Mouse (Mus musculus): Measurements from ENCODE around the gene Nprl3.

Gene Nprl3

DNA sequence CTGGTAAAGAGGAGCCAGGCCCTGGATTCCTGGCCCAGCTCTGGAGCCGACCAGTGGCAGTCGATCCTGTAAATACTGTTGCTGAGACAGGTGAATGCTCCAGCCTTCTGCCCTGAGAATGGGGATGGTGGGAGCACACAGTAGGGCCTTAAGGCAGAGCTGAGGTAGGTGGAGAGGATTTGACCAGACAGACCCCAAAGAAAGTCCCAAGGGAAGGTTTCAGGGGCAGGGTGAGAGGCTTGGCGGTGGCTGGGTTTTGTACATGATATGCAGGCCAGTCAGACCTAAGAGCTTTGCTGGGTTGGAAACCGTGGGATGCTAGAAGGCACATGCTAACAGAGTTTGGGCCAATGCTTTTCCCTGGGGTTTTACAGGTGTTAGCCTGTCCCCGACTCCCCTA is 72.9 kb downstream of the Nprl3 start:
- DNase-seq, result no peak

DNA sequence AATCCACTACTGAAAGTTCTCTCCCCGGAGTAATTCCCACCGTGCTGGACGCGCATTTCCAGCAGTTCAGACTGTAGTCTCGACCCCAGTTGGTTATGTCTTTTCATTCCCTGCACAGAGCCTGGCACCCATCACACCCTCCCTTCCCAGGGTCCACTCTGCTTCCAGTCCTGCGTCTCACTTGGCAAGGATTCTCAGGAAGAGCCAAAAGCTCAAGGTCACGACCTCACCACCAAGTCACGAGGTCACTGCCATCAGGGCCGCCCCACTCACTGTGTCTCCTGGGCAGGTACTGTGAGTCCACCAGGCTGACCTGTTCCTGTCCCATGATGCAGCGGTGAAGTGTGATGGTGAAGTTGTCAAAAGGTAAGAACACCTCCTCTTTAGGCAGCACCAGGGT is 73.4 kb downstream of the Nprl3 start:
- no peak for DNase-seq

DNA sequence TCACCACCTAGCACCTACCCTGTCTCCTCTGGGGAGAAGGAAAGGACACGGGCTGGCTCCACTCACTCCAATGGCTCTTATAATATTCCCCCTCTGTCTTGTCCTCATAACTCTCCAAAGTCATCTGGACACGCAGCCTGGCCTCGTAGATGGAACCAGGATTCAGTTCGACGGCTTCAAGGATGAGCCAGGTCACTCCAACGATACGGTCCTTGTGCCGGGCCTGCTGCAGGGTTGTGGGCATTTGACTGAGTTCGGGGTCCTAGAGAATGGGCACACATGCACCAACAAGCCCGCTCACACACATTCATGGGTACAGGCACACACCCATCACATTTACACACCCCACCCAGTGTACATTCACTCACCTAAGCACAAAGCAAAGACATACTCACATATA is 74.4 kb downstream of the Nprl3 start:
- no peak for DNase-seq

- DNase-seq, result no peak
Measured at GRCm38 (mm10) chr11:32190603-32191110, 76.8 kb downstream of the Nprl3 start.

DNA sequence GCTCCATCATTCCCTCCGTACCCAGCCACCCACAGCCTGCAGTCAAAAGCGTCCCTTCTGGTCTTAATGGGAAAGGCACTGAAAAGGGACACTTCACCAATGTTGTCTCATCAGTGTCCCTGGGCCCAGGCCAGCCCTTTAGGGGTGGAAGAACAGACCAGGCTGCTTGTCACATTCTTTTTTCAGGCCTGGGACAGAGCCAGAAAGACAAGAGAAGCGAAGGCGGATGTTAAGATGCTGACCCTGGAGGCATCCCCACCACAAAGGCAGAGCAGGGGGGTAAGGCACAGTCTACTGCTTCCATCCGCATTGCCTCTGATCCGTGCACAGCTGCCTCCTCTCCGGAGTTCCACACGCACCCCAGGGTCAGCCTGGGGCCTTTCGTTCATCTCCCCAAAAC is 77.4 kb downstream of the Nprl3 start:
- DNase-seq, result no peak

- DNase-seq, result no peak
Measured at GRCm38 (mm10) chr11:32189434-32189833, 78.1 kb downstream of the Nprl3 start.

GRCm38 (mm10) chr11:32188881-32189280 is 78.6 kb downstream of the Nprl3 start:
- DNase-seq, result no peak

GRCm38 (mm10) chr11:32187256-32187655 is 80.3 kb downstream of the Nprl3 start:
- DNase-seq, result no peak

GRCm38 (mm10) chr11:32186031-32186430 is 81.5 kb downstream of the Nprl3 start:
- no peak for DNase-seq

GRCm38 (mm10) chr11:32184469-32184868 is 83.0 kb downstream of the Nprl3 start:
- no peak for DNase-seq

- DNase-seq, result peak in 1 of 2 experiments; percentile 30
Measured at GRCm38 (mm10) chr11:32181973-32182868, 85.3 kb downstream of the Nprl3 start.

DNA sequence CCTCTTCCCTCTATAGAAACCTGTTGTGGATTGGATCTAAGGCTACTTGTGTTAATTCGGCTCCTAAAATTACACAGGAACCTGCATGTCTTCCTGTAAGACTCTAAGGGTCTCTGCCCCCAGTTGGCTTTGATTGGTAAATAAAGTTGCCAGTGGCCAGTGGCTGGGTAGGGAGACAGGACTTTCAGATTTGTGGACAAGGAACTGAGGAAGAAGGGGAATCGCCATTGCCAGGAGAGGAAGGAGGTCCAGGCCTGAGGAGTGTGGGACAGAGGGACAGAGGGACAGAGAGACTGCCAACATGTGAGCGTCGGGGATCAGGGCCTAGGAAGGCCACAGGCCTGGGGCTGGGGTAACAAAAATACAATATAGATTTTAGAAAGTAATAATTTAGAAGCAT is 86.3 kb downstream of the Nprl3 start:
- no peak for DNase-seq

GRCm38 (mm10) chr11:32178506-32178905 is 89.0 kb downstream of the Nprl3 start:
- DNase-seq, result no peak

Measured in thymus, adult 18-20 months (tissue).